Mouse (Mus musculus) CD8-positive naive resting alpha-beta T cell, adult 57 days (primary cell): ENCODE data around the gene Plin1. TPM values are rescaled to one million over a fixed set of nuclear protein-coding genes. Genes with fewer than 3 reads are reported as not detected.

Experiments used
- total RNA-seq: library from RNA; stranded (reverse); gene quantifications from one replicate; pipeline ENCODE4 v1.2.4, GENCODE M21; 2023

Gene Plin1
- not detected for total RNA-seq

GRCm38 (mm10) chr7:79732622-79733021 is at the start of gene Plin1:
Gene Plin1, minus strand, starts transcription at chr7:79732903.

GRCm38 (mm10) chr7:79742659-79743536 is 10.2 kb upstream of the Plin1 start, which contains the start of the genes Pex11a and Wdr93:
Gene Pex11a, minus strand, starts transcription at chr7:79743131.
Gene Wdr93, plus strand, starts transcription at chr7:79743163.

GRCm38 (mm10) chr7:79715187-79715981 is 17.3 kb downstream of the Plin1 start, which contains the start of gene Kif7:
Gene Kif7, minus strand, starts transcription at chr7:79715720.

Other genes starting within 250 kb of the Plin1 start
- not detected for gene Rhcg, start 115.2 kb downstream of the Plin1 start, total RNA-seq
- gene Ticrr, start 72.7 kb downstream of the Plin1 start, total RNA-seq: 0.77 TPM
- gene Kif7, start 17.2 kb downstream of the Plin1 start, total RNA-seq: 6.6 TPM
- gene Pex11a, start 10.2 kb upstream of the Plin1 start, total RNA-seq: 0.73 TPM
- not detected for gene Wdr93, start 10.3 kb upstream of the Plin1 start, total RNA-seq
- not detected for gene Mesp1, start 60.9 kb upstream of the Plin1 start, total RNA-seq
- not detected for gene Mesp2, start 77.8 kb upstream of the Plin1 start, total RNA-seq
- 0.92 TPM for gene Anpep, start 128.2 kb upstream of the Plin1 start, total RNA-seq
- 20.2 TPM for gene Ap3s2, start 187.7 kb upstream of the Plin1 start, total RNA-seq
- gene Arpin, start 202.5 kb upstream of the Plin1 start, total RNA-seq: not detected